Mouse (Mus musculus): ENCODE data around the gene Khdrbs1. TPM values are rescaled to one million over a fixed set of nuclear protein-coding genes. Genes with fewer than 3 reads are reported as not detected.
"Not testable (repeated sequence)": the region's sequence is repeated elsewhere in the genome, so short reads cannot be mapped to it uniquely, and the experiment has no call there.

Gene Khdrbs1
- total and polyA plus RNA-seq, 3 experiments = 58.6 to 125 (median 67.4) TPM

DNA sequence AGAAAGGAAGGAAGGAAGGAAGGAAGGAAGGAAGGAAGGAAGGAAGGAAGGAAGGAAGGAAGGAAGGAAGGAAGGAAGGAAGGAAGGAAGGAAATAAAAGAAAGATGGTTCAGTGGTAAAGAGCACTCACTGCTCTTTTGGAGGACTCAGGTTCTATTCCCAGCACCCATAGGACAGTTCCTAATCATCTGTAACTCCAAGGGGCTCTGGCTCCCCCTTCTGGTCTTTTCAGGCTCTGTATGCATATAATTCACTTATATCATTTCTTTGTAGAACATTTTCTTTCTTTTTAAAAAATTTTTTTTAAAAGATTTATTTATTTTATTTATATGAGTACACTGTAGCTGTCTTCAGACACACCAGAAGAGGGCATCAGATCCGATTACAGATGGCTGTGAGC is 20.4 kb upstream of the Khdrbs1 start:
- H3K27me3 ChIP-seq (replicated peaks); in situ Hi-C loops (cut with MboI; ENCODE audit: low pct_ligation_motif_present, low pct_unique_long_range_greater_than_20kb, low sequenced_read_pairs); dilution Hi-C loops (cut with MboI; ENCODE audit: extremely low pct_ligation_motif_present, extremely low pct_unique_long_range_greater_than_20kb, low sequenced_read_pairs): not testable (repeated sequence)

DNA sequence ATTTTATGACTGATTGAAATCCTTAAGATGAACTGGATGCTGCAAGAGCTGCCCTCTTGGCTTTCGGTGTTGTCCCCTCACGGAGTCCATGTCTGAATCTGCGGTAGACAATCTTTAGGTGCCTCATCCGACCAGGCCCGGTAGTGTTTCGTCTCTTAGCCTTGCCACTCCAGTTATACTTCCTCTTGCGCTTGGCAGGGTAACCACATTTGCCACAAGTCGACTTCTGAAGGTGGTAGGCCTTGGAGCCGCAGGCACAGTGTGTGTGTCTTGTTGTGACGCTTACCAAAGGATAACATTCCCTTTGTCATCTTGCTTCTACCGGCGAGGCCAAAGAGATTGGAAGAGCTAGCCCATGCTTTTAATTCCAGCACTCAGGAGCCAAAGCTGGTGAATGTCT is 19.5 kb upstream of the Khdrbs1 start:
- no peak overlapping the region for H3K9ac ChIP-seq (ENCODE audit: insufficient read depth, low read depth)

More for the DNA sequence above, 20.4 kb upstream of the Khdrbs1 start:
- H3K36me3 ChIP-seq (replicated peaks in 1 of 2; ENCODE audit: control insufficient read depth in 1 of 2, insufficient read depth in 1 of 2, low read length in 1 of 2); H3K4me2 ChIP-seq (ENCODE audit: insufficient read depth, low read depth, poor library complexity, severe bottlenecking); H3K9ac ChIP-seq (ENCODE audit: insufficient read depth, low read depth); H3K9me3 ChIP-seq (replicated peaks; ENCODE audit: low read length); H3K79me2 ChIP-seq (replicated peaks; ENCODE audit: control insufficient read depth, extremely low read depth, insufficient read depth, poor library complexity, severe bottlenecking); H3K27ac ChIP-seq (ENCODE audit: insufficient read depth, low read depth); H3K4me3 ChIP-seq (replicated peaks in 1 of 3; ENCODE audit: low read depth in 2 of 3, low read length in 2 of 3, poor library complexity in 1 of 3); DNase-seq (ENCODE audit: extremely low read depth): not testable (repeated sequence)
- peak; percentile 9; the same call in 1 of the 2 replicates for TF ChIP-seq SMC3 (IDR thresholded peaks at IDR 0.05; ENCODE audit: low read depth, low read length)
- peak in 1 of 2 experiments; percentile 40; a peak in 2 of 4 replicates for TF ChIP-seq CTCF (conservative IDR thresholded peaks at IDR 0.05 in 1 of 2, IDR thresholded peaks at IDR 0.05 in 1 of 2; ENCODE audit: low read depth in 2 of 2, low read length in 2 of 2)
- TF ChIP-seq RAD21 (IDR thresholded peaks at IDR 0.05; ENCODE audit: low read depth, low read length) = peak; percentile 26
- peaks cover under 1 to 16% of the 10 kb centered on the region in 2 experiments; a peak in 3 of 4 replicates for H3K4me1 ChIP-seq (ENCODE audit: control insufficient read depth in 1 of 2, insufficient read depth in 2 of 2)

GRCm38 (mm10) chr4:129755455-129755854 is 13.4 kb upstream of the Khdrbs1 start:
- TF ChIP-seq MXI1 (IDR thresholded peaks at IDR 0.05; ENCODE audit: low read depth, low read length) (0 out of 2 replicates have a peak, but pooled peaks have one; percentile 24), MAZ (IDR thresholded peaks at IDR 0.05; ENCODE audit: low read depth, low read length) (no peak)
- dilution Hi-C loops (cut with MboI; ENCODE audit: extremely low pct_ligation_motif_present, extremely low pct_unique_long_range_greater_than_20kb, low sequenced_read_pairs) (no loop called here), in situ Hi-C loops (cut with MboI; ENCODE audit: low pct_ligation_motif_present, low pct_unique_long_range_greater_than_20kb, low sequenced_read_pairs) (no loop called here)
- H3K4me2 ChIP-seq (ENCODE audit: insufficient read depth, low read depth, poor library complexity, severe bottlenecking) = peak overlapping the region; percentile 32
- H3K4me1 ChIP-seq (ENCODE audit: control insufficient read depth in 1 of 2, insufficient read depth in 2 of 2) = peaks cover 9 to 33% of the 10 kb centered on the region in 2 experiments
- H3K36me3 ChIP-seq (replicated peaks in 1 of 2; ENCODE audit: control insufficient read depth in 1 of 2, insufficient read depth in 1 of 2, low read length in 1 of 2) = no peaks in the 10 kb centered on the region
- no peaks in the 10 kb centered on the region for H3K79me2 ChIP-seq (replicated peaks; ENCODE audit: control insufficient read depth, extremely low read depth, insufficient read depth, poor library complexity, severe bottlenecking)
- no peak overlapping the region for H3K27ac ChIP-seq (ENCODE audit: insufficient read depth, low read depth)
- no peaks in the 10 kb centered on the region for H3K27me3 ChIP-seq (replicated peaks)
- H3K4me3 ChIP-seq (replicated peaks in 1 of 3; ENCODE audit: low read depth in 2 of 3, low read length in 2 of 3, poor library complexity in 1 of 3) = no peak overlapping the region
- no peak overlapping the region; the same call in 1 of the 2 replicates for H3K9ac ChIP-seq (ENCODE audit: insufficient read depth, low read depth)
- H3K9me3 ChIP-seq (replicated peaks; ENCODE audit: low read length) = no peaks in the 10 kb centered on the region
- DNase-seq (ENCODE audit: extremely low read depth) = no peak

More for the DNA sequence above, 19.5 kb upstream of the Khdrbs1 start:
- no peak overlapping the region for H3K4me2 ChIP-seq (ENCODE audit: insufficient read depth, low read depth, poor library complexity, severe bottlenecking)
- no peaks in the 10 kb centered on the region for H3K9me3 ChIP-seq (replicated peaks; ENCODE audit: low read length)
- no peak overlapping the region for H3K27ac ChIP-seq (ENCODE audit: insufficient read depth, low read depth)
- dilution Hi-C loops (cut with MboI; ENCODE audit: extremely low pct_ligation_motif_present, extremely low pct_unique_long_range_greater_than_20kb, low sequenced_read_pairs) = no loop called here
- in situ Hi-C loops (cut with MboI; ENCODE audit: low pct_ligation_motif_present, low pct_unique_long_range_greater_than_20kb, low sequenced_read_pairs) = no loop called here
- TF ChIP-seq GABPA (IDR thresholded peaks at IDR 0.05; ENCODE audit: insufficient replicate concordance, low read depth, low read length) = no peak
- H3K4me1 ChIP-seq (ENCODE audit: control insufficient read depth in 1 of 2, insufficient read depth in 2 of 2) = peaks cover 0 to 14% of the 10 kb centered on the region in 2 experiments; a peak in 2 of 4 replicates
- no peaks in the 10 kb centered on the region for H3K36me3 ChIP-seq (replicated peaks in 1 of 2; ENCODE audit: control insufficient read depth in 1 of 2, insufficient read depth in 1 of 2, low read length in 1 of 2)
- no peak overlapping the region for H3K4me3 ChIP-seq (replicated peaks in 1 of 3; ENCODE audit: low read depth in 2 of 3, low read length in 2 of 3, poor library complexity in 1 of 3)
- DNase-seq (ENCODE audit: extremely low read depth) = no peak
- H3K79me2 ChIP-seq (replicated peaks; ENCODE audit: control insufficient read depth, extremely low read depth, insufficient read depth, poor library complexity, severe bottlenecking) = no peaks in the 10 kb centered on the region
- no peaks in the 10 kb centered on the region for H3K27me3 ChIP-seq (replicated peaks)

- Histone ChIP-seq H3K79me2 (replicated peaks; ENCODE audit: control insufficient read depth, extremely low read depth, insufficient read depth, poor library complexity, severe bottlenecking) (no peaks in the 10 kb centered on the region), H3K4me1 (ENCODE audit: control insufficient read depth in 1 of 2, insufficient read depth in 2 of 2) (peaks cover 9 to 27% of the 10 kb centered on the region in 2 experiments), H3K36me3 (replicated peaks in 1 of 2; ENCODE audit: control insufficient read depth in 1 of 2, insufficient read depth in 1 of 2, low read length in 1 of 2) (no peaks in the 10 kb centered on the region), H3K27ac (ENCODE audit: insufficient read depth, low read depth) (no peak overlapping the region), H3K27me3 (replicated peaks) (no peaks in the 10 kb centered on the region), H3K9ac (ENCODE audit: insufficient read depth, low read depth) (no peak overlapping the region; the same call in 1 of the 2 replicates), H3K4me2 (ENCODE audit: insufficient read depth, low read depth, poor library complexity, severe bottlenecking) (peak overlapping the region; percentile 32; the same call in 1 of the 2 replicates), H3K9me3 (replicated peaks; ENCODE audit: low read length) (no peaks in the 10 kb centered on the region), H3K4me3 (replicated peaks in 1 of 3; ENCODE audit: low read depth in 2 of 3, low read length in 2 of 3, poor library complexity in 1 of 3) (peak overlapping the region in 1 of 3 experiments; percentile 41)
- DNase-seq (ENCODE audit: extremely low read depth) = peak; percentile 91
- in situ Hi-C loops (cut with MboI; ENCODE audit: low pct_ligation_motif_present, low pct_unique_long_range_greater_than_20kb, low sequenced_read_pairs) (no loop called here), dilution Hi-C loops (cut with MboI; ENCODE audit: extremely low pct_ligation_motif_present, extremely low pct_unique_long_range_greater_than_20kb, low sequenced_read_pairs) (no loop called here)
- no peak for TF ChIP-seq ZKSCAN1 (IDR thresholded peaks at IDR 0.05; ENCODE audit: borderline replicate concordance, low read depth, low read length)
- peak; percentile 63; the same call in 1 of the 2 replicates for TF ChIP-seq TBP (conservative IDR thresholded peaks at IDR 0.05; ENCODE audit: low read depth, low read length)
- 0 out of 2 replicates have a peak, but pooled peaks have one; percentile 4 for TF ChIP-seq ETS1 (conservative IDR thresholded peaks at IDR 0.05; ENCODE audit: low read depth, low read length)
- TF ChIP-seq NELFE (IDR thresholded peaks at IDR 0.05; ENCODE audit: low read depth, low read length) = peak; percentile 24; the same call in 1 of the 2 replicates
- TF ChIP-seq UBTF (IDR thresholded peaks at IDR 0.05; ENCODE audit: low read depth, low read length) = 0 out of 2 replicates have a peak, but pooled peaks have one; percentile 9
- no peak for TF ChIP-seq GABPA (IDR thresholded peaks at IDR 0.05; ENCODE audit: insufficient replicate concordance, low read depth, low read length)
- no peak for TF ChIP-seq ZNF384 (IDR thresholded peaks at IDR 0.05; ENCODE audit: low read depth, low read length)
- TF ChIP-seq RAD21 (IDR thresholded peaks at IDR 0.05; ENCODE audit: low read depth, low read length) = no peak
- TF ChIP-seq JUND (conservative IDR thresholded peaks at IDR 0.05; ENCODE audit: low read depth, low read length) = 0 out of 2 replicates have a peak, but pooled peaks have one; percentile 3
- TF ChIP-seq TCF12 (IDR thresholded peaks at IDR 0.05; ENCODE audit: low read depth, low read length) = peak; percentile 59; the same call in 1 of the 2 replicates
- 0 out of 2 replicates have a peak, but pooled peaks have one; percentile 3 for TF ChIP-seq MAZ (IDR thresholded peaks at IDR 0.05; ENCODE audit: low read depth, low read length)
- peak; percentile 84 for TF ChIP-seq CHD2 (IDR thresholded peaks at IDR 0.05; ENCODE audit: low read length)
- TF ChIP-seq BHLHE40 (IDR thresholded peaks at IDR 0.05; ENCODE audit: low read depth, low read length) = peak; percentile 6; the same call in 1 of the 2 replicates
- TF ChIP-seq ELF1 (IDR thresholded peaks at IDR 0.05; ENCODE audit: low read depth, low read length) = peak; percentile 23; the same call in 1 of the 2 replicates
Observed at GRCm38 (mm10) chr4:129754742-129755141, 12.6 kb upstream of the Khdrbs1 start.

Data from CH12.LX (cell line).